Mouse (Mus musculus): Measurements from ENCODE around the gene Abcf2.

Gene Abcf2

DNA sequence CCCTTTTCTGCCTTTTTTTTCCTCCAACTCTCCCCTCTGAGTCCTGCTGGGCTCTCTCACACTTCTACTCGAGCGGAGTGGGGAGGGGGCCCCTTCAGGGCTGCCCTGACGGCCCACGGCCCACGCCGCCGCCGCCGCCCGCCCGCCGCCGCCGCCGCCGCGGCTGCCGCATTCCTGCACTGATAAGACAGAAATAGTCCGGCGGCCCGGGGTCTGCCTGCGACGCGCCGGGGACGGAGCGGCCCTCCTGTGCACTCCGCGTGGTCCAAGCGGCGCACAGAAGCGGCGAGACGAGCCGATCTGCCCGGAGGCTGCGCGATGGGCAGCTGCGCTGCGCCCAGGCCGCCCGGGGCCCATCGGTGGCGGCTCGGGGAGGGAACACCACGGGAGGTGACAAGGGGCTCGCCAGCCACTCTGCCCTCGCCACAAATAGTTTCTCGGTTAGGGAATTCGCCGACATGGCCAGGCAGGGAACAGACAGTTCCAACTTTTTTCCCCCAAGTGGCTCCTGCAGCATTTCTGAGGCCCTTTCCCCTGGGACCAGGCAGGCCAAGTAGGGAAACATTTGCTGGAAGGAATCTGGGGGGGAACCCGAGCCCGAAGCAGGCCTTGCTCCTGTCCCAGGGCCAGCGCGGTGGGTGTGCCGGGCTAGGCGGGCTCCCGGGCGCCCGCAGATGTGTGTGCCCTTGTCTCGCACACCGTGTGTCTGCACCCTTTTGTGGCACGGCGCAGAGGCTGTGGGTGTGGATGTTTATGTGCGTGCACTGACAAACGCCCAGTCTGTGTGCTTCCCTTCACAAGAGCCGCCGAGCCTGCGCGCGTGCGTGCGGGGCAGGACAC lies 24.9 kb upstream of the Abcf2 start:
- DNase-seq (ENCODE audit: low spot score) = peak; percentile 39

DNA sequence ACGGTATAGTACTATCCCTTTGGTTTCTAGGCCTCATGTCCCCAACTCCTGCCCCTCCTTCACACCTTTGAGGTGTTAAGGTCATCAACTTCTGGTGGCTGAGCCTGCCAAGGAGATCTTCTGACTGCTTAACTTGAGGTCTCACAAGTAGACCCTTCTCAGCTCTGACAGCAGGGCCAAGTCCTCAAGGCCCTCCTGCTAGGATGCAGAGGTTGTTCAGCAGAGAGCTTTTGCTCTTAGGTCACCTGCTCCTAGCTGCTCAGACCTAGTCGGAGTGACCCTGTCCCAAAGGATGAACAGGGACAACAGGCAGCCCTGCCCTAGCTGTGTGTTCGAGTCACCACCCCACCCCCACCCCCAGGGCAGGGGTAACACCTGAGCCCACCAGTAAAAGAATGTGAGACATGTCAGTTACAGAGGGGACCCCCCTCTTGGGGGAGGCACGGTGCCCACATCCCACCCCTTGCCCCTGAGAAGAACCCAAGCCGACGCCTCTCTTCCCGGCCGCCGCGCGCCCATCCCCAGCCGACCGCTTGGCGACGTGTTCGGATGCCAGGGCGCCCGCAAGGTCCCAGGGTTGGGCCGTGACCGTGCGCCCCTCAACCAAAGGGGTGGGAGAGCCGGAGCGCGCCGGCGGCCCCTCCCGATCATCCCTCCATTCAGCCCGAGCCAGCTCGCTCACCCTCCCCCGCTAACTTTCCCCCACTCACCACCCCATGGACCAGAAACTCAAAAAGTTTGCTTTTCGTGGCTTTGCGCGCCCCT lies 24.0 kb upstream of the Abcf2 start:
- DNase-seq (ENCODE audit: low spot score) = no peak

DNA sequence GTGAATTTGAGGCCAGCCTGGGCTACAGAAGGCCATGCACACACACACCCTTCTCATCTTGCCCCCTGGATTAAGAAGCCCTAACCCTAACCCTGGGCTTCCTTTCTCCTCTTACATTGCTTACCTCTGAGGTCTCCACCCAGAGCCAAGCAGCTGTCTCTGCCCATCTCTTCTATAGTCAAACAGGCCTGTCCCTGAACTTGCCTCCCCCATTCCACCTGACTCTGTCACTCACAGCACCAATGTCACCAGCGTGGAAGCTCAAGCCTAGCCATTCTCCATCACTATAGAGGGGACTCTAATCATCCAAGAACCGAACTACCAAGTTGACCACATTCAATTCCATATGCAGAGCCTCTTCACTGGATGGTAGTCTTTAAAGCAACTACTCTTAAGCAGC lies 23.0 kb upstream of the Abcf2 start:
- DNase-seq (ENCODE audit: low spot score) = no peak

- DNase-seq (ENCODE audit: low spot score) = no peak
Observed at GRCm38 (mm10) chr5:24599137-24599536, 21.9 kb upstream of the Abcf2 start.

DNA sequence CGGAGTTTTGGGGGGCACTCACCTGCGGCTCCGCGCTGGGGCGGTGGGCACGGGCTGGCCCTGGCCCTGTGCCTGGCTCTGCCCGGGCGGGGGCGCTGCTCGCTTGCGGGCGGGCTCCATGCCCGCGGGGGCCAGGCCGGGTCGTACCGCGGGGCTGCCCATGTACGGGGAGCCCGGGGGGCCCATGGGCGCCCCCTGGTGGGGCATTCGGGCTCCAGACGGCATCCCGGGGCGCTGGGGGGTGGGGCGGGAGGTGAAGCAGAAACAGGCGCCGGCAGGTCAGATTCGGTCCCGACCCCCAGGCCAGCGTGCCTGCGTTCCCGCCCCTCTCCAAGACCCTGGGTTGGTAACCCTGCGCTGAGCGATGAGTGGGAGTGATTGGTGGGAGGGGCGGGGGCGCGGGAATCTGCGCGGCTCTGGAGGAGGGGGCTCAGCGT lies 21.3 kb upstream of the Abcf2 start:
- DNase-seq (ENCODE audit: low spot score) = peak; percentile 67

GRCm38 (mm10) chr5:24597901-24598569 lies 20.8 kb upstream of the Abcf2 start:
- DNase-seq (ENCODE audit: low spot score) = no peak

GRCm38 (mm10) chr5:24597221-24597728 lies 20.0 kb upstream of the Abcf2 start:
- DNase-seq (ENCODE audit: low spot score) = peak; percentile 78

GRCm38 (mm10) chr5:24596519-24597171 lies 19.4 kb upstream of the Abcf2 start:
- peak; percentile 53 for DNase-seq (ENCODE audit: low spot score)

DNA sequence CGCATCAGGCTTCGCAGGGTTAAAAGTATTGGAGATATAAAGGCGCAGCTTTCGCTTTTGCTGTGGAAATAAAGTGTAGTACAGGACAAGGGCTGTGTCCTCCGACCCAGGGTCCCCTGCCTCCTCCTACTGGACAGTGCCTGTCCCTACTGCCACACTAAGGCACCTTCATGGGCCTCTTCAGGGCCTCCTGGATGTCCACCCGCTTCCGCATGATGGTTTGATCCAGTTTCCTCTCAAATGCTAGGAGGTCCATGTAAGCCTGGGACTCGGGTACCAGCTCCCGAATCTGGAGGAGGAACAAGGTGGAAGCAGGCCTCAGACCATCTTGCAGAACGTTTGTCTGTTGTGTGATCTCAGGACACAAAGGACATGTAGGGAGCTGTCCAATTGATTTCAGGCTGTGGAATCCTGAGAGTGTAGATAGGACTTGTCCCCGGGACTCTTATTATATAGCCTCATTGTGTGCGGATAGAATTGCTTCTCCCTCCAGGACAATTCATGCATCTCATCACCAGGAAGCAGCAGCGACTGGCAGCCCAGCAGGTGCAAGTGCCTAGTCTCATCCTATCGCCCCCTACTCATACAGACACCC lies 18.6 kb upstream of the Abcf2 start:
- DNase-seq (ENCODE audit: low spot score) = no peak

- no peak for DNase-seq (ENCODE audit: low spot score)
Observed at GRCm38 (mm10) chr5:24595261-24595660, 18.0 kb upstream of the Abcf2 start.

GRCm38 (mm10) chr5:24594346-24594745 lies 17.1 kb upstream of the Abcf2 start:
- no peak for DNase-seq (ENCODE audit: low spot score)

DNA sequence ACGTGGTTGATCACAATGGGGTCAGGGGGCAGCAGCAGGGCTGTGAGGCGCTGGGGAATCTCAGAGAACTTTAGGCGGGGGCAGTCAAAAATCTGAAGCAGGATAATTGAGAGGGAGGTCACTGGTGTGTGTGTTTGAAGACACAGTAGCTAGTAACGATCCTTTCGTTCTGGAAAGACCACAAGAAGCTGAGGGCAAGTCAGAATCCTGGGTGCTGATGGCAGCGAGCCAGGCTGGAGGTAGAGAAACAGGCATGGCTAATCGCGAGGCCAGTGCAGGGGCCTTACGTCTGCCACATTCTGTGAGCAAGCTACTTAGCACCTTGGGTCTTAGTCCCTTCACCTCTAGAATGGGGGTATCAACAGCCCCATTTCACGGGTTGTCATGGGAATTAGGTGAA lies 16.7 kb upstream of the Abcf2 start:
- no peak for DNase-seq (ENCODE audit: low spot score)

GRCm38 (mm10) chr5:24593230-24593629 lies 16.0 kb upstream of the Abcf2 start:
- DNase-seq (ENCODE audit: low spot score) = no peak

GRCm38 (mm10) chr5:24592471-24593160 lies 15.3 kb upstream of the Abcf2 start:
- DNase-seq (ENCODE audit: low spot score) = no peak

GRCm38 (mm10) chr5:24591796-24592470 lies 14.7 kb upstream of the Abcf2 start:
- no peak for DNase-seq (ENCODE audit: low spot score)

GRCm38 (mm10) chr5:24591268-24591721 lies 14.0 kb upstream of the Abcf2 start:
- DNase-seq (ENCODE audit: low spot score) = no peak

DNA sequence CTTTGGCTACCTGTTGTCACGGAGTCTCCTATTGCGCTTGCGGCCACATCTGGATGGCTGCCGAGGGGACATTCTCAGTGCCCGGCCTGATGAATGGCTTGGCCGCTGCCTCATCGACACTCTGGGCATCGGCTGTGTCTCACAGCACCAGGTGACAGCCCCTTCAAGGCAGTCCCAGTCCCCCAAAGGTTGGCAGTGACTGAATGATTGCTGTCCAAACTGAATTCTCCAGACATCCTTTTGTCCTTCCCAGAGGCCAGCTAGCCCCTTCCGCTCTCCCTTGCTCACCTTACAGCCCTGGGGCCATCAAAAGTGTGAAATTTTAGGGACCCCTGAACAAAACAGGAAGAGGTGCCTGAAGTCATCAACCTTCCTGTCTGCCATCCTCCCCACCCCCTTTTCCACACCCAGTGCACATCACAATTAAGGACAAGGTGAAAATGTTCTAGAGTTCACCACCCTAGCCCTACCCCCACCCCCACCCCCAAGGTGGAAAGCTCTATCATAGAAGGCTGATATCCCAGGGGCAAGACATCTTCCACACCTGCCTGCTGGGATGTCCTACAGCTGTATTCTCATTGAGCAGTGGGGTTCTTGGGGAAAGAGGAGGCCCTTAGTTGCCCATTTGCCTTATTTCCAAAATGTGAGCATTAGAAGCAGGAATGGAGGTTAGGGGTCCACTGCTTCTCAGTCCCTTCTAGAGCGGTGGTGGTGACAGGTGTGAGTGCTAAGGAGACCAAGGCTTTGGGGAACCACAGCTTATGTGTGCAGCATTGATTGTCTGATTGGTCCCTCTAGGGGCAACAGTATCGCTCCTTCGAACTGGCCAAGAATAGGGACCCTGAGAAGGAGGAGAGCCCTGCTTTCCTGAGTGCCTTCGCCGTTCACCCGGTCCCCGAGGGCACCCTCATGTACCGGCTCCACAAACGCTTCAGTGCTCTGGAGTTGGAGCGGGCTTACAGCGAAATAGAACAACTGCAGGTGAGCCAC lies 12.5 kb upstream of the Abcf2 start:
- no peak for DNase-seq (ENCODE audit: low spot score)

- no peak for DNase-seq (ENCODE audit: low spot score)
Observed at GRCm38 (mm10) chr5:24587200-24587577, 9.9 kb upstream of the Abcf2 start.
